Mouse (Mus musculus) midbrain, embryonic 14.5 days (tissue): Measurements from ENCODE around the gene Gm10300. TPM values are rescaled to one million over a fixed set of nuclear protein-coding genes. Genes with fewer than 3 reads are reported as not detected.

Source experiments
- ATAC-seq: fragments of 200-750 bp; cut with Nextera tagmentation; 2 replicates; pipeline ENCODE4 v1.8.0; 2017; ENCODE audit warnings: moderate number of reproducible peaks, moderate library complexity; ENCODE audit not compliant: low FRiP score, low TSS enrichment
- DNase-seq: peaks from one replicate; pipeline ENCODE4 v3.0.0-alpha.2; 2015
- H3K27ac ChIP-seq: fragments of 300-500 bp; sonication (generic); replicated peaks from 2 replicates; pipeline ENCODE4 v1.5.1; 2014; ENCODE audit warnings: mild to moderate bottlenecking, low read depth, low read length, moderate library complexity
- H3K27me3 ChIP-seq: fragments of 300-500 bp; sonication (generic); 2 replicates; pipeline ENCODE4 v1.6.1; 2014; ENCODE audit warnings: low read length, control low read depth, mixed read lengths; ENCODE audit not compliant: control insufficient read depth, insufficient read depth
- H3K36me3 ChIP-seq: fragments of 300-500 bp; sonication (generic); 2 replicates; pipeline ENCODE4 v1.6.1; 2014; ENCODE audit warnings: low read length, control low read depth; ENCODE audit not compliant: control insufficient read depth, insufficient read depth
- H3K4me1 ChIP-seq: fragments of 300-500 bp; sonication (generic); 2 replicates; pipeline ENCODE4 v1.6.1; 2014; ENCODE audit warnings: mild to moderate bottlenecking, antibody characterized with exemption, low read length, control low read depth; ENCODE audit not compliant: control insufficient read depth, insufficient read depth
- H3K4me2 ChIP-seq: fragments of 300-500 bp; sonication (generic); 2 replicates; pipeline ENCODE4 v1.6.1; 2014; ENCODE audit warnings: mild to moderate bottlenecking, low read length, moderate library complexity
- H3K4me3 ChIP-seq: fragments of 300-500 bp; sonication (generic); replicated peaks from 2 replicates; pipeline ENCODE4 v1.5.1; 2014; ENCODE audit warnings: low read depth, low read length
- H3K9ac ChIP-seq: fragments of 300-500 bp; sonication (generic); replicated peaks from 2 replicates; pipeline ENCODE4 v1.6.1; 2014; ENCODE audit warnings: mild to moderate bottlenecking, low read length, moderate library complexity
- H3K9me3 ChIP-seq: fragments of 300-500 bp; sonication (generic); 2 replicates; pipeline ENCODE4 v1.6.1; 2016; ENCODE audit warnings: low read length, control low read depth, mixed read lengths; ENCODE audit not compliant: control insufficient read depth
- WGBS: fragments of 180-500 bp; shearing (Covaris S2); extraction: QIAGEN DNeasy Blood & Tissue Kit; methylation state at CpG from one replicate; pipeline ENCODE4 v1.1.7; 2014; 5-methylcytosine and 5-hydroxymethylcytosine counted together
- polyA plus RNA-seq: library from polyadenylated mRNA; unstranded; fragments of >200 nt; fragmentation: Nextera tagmentation; extraction: Ambion mirVana; gene quantifications from 2 replicates; pipeline ENCODE4 v1.2.1, GENCODE M21; 2014

The Gm10300 gene
- polyA plus RNA-seq, 1 experiment from 2014 or later = not detected

DNA sequence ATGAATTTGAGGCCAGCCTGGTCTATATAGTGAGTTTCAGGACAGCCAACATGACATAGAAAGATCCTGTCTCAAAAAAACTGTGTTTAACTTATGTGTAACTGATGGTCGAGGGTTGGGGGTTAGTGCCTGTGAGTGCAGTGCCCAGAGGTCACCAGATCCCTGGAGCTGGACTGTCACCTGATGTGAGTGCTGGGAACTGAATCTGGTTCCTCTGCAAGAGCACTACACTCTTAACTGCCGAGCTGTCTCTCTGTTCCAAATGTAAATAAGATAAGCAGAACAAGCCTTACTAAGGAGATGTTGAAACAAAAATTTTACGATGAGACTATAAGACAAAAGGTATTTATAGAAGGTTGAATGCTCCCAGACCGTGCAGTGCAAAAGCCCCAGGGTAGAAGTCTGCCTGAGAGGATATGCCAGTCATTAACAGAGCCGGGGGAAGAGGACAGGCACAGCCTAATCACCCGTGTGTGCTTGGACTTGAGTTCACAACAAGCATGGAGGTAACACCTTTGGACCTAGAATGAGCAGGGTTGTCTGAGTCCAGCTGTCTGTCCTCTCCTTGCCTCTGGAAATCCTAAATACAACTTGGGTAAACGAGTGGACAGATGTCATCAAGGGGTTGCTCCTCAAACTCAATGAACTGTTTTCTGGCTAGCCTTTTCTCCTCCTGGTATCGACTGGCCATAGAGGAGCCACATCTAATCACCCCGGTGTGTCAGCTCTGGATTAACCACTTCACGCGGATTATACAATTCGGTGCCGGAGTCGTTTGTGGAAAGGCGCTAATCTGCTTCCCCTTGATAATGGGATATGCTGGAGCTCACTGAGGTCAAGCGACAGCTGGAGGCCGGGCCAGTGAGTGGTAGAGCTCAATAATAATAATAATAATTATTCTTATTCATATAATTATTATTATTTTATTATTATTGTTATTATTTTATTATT lies 11.3 kb upstream of the Gm10300 start:
- no peaks in the 10 kb centered on the region for H3K27me3 ChIP-seq
- no peak overlapping the region for H3K4me2 ChIP-seq
- no peak overlapping the region for H3K9ac ChIP-seq
- ATAC-seq (no peak), DNase-seq (no peak)
- no peaks in the 10 kb centered on the region for H3K36me3 ChIP-seq
- H3K27ac ChIP-seq = no peak overlapping the region
- H3K9me3 ChIP-seq = no peaks in the 10 kb centered on the region
- no peak overlapping the region for H3K4me3 ChIP-seq
- 60% methylated on average over 17 of the region's 17 CpGs for WGBS
- no peaks in the 10 kb centered on the region for H3K4me1 ChIP-seq

DNA sequence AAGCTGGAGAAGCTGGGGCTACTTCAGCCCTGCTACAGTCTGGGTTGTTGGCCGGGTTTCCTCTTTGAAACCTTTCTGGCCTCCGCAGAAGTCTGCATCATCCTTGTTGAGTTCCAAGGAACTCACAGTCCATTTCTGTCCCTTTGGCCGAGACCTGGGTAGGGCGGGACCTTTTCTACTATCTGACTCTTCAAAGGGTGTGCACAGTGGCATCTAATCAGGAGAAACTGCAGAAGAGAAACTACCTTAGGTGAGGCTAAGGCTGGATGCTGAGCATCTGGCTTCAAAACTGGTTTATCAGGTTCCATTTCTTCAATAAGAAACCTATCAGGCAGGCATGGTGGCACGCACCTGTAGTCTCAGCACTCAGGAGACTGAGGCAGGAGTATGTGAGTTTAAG lies 9.9 kb upstream of the Gm10300 start:
- WGBS = 96% methylated on average over 5 of the region's 5 CpGs
- H3K4me1 ChIP-seq = no peaks in the 10 kb centered on the region
- no peak for DNase-seq
- H3K36me3 ChIP-seq = no peaks in the 10 kb centered on the region
- H3K4me3 ChIP-seq = no peak overlapping the region
- no peak overlapping the region for H3K9ac ChIP-seq
- ATAC-seq = no peak
- no peak overlapping the region for H3K4me2 ChIP-seq
- H3K27ac ChIP-seq = no peak overlapping the region
- no peaks in the 10 kb centered on the region for H3K27me3 ChIP-seq
- H3K9me3 ChIP-seq = no peaks in the 10 kb centered on the region

DNA sequence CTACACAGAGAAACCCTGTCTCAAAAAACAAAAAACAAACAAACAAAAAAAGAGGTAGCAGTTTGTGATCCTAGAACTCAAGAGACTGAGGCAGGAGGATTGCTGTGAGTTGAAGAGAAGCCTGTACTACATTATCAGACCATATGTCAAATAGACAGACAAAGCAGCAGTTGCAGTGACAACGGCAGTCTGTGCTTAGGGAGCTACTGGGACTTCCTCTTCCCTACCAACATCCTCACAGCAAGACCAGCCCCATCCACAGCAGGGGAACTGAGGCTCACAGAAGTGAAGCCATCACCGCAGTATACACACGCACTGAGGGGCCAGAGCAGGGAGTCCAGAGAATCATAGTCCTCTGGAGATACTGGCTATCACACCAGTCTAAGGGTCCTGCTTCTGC lies 8.9 kb upstream of the Gm10300 start:
- ATAC-seq (no peak), DNase-seq (no peak)
- Histone ChIP-seq H3K4me1 (no peaks in the 10 kb centered on the region), H3K27me3 (no peaks in the 10 kb centered on the region), H3K4me3 (no peak overlapping the region), H3K9me3 (no peaks in the 10 kb centered on the region), H3K27ac (no peak overlapping the region), H3K4me2 (no peak overlapping the region), H3K9ac (no peak overlapping the region), H3K36me3 (no peaks in the 10 kb centered on the region)
- 81% methylated on average over 3 of the region's 3 CpGs for WGBS

DNA sequence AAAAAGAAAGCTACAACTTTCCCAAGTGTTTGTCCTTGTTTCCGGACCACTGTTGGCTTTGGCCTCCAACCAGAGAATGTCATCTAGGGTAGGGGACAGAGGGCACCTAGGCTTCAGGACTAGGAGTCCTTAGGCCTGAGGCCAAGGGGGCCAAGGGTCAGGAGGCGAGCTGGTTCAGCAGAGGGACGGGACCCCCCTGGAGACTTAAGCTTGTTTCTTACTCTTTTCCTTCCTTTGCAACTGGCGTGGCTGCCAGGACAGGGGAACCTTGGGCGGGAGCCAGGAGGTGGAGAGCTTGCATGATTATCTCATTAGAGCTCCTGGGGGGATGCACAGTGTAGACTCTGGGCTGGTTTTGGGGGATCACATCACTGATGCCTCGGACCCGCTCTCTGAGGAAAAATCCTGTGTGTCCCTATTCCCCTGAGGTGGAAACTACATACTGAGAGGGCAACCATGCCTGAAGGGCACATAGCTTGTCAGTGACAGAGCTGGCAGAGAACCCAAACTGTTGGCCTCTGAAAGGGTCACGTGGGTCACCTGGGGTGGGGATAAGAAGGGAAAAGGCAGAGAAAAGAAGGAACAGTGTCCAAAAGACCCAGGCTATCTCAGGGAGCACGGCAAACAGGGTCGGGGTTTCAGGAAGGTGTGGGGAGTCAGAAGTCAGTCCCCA lies 8.3 kb upstream of the Gm10300 start:
- no peak overlapping the region for H3K4me2 ChIP-seq
- H3K27me3 ChIP-seq = no peaks in the 10 kb centered on the region
- no peak overlapping the region for H3K27ac ChIP-seq
- H3K4me1 ChIP-seq = no peaks in the 10 kb centered on the region
- 53% methylated on average over 10 of the region's 10 CpGs for whole genome bisulfite sequencing
- no peaks in the 10 kb centered on the region for H3K36me3 ChIP-seq
- no peaks in the 10 kb centered on the region for H3K9me3 ChIP-seq
- DNase-seq = peak; percentile 38
- no peak overlapping the region for H3K9ac ChIP-seq
- no peak for ATAC-seq
- no peak overlapping the region for H3K4me3 ChIP-seq

DNA sequence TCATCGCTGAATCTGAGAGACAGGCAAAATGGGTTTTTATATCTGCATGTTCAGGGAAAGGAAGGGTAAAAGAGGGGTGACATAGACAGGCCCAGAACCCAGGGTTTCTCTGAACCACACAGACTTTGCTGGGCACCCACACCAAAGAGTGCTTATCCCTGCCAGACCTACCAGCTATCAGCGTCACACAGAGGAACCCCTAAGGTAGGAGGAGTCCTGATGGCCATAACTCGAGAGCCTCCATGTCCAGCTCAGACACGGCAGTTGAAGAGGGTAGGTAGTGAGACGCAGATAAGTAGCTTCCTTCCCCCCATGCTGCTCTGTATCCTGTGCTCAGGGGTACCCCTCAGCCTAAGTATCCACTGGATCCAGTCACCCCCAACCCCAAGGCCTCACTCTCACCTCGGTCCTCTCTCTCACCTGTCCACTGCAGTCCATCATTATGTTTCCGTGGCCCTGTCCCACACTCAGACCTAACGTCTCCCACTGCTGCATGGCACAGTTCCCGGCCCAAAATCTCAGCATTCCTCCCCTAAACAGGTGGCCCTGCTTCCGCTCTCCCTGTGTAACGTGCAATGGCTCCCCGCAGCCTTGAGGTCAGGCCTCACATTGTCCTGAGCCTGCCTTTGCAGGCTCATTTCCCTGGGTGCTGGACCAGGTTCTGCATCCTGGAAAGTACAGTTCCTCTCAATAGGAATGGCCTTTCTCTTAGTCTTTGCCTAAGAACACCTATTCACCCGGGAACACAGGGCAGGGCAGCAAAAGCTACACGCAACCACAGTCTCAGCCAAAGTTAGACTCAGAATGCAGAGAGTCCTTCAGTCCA lies 7.2 kb upstream of the Gm10300 start:
- H3K4me1 ChIP-seq = no peaks in the 10 kb centered on the region
- DNase-seq (no peak), ATAC-seq (no peak)
- H3K4me2 ChIP-seq = no peak overlapping the region
- no peak overlapping the region for H3K4me3 ChIP-seq
- WGBS = 87% methylated on average over 14 of the region's 14 CpGs
- H3K27ac ChIP-seq = no peak overlapping the region
- H3K9ac ChIP-seq = no peak overlapping the region
- no peaks in the 10 kb centered on the region for H3K36me3 ChIP-seq
- no peaks in the 10 kb centered on the region for H3K9me3 ChIP-seq
- H3K27me3 ChIP-seq = no peaks in the 10 kb centered on the region

DNA sequence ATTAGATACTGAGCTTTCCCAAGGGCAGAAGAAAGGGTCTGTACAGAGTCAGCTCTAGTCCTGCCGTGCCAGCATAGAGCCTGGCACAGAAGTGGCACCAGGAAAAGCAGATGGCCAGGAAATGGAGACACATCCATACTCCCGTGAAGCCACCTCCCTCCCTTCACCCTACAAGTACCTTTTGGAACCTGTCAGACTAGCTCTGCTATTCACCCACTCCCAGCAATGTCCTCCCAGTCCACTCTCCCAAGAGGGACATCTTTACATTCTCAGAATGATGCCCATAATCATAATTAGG lies 6.6 kb upstream of the Gm10300 start:
- H3K36me3 ChIP-seq = no peaks in the 10 kb centered on the region
- WGBS = 89% methylated on average over 2 of the region's 2 CpGs
- ATAC-seq (no peak), DNase-seq (no peak)
- no peaks in the 10 kb centered on the region for H3K9me3 ChIP-seq
- no peak overlapping the region for H3K9ac ChIP-seq
- H3K4me3 ChIP-seq = no peak overlapping the region
- no peak overlapping the region for H3K4me2 ChIP-seq
- H3K27ac ChIP-seq = no peak overlapping the region
- H3K4me1 ChIP-seq = no peaks in the 10 kb centered on the region
- H3K27me3 ChIP-seq = 0 out of 2 replicates have a peak, but pooled peaks cover 1% of the 10 kb centered on the region

DNA sequence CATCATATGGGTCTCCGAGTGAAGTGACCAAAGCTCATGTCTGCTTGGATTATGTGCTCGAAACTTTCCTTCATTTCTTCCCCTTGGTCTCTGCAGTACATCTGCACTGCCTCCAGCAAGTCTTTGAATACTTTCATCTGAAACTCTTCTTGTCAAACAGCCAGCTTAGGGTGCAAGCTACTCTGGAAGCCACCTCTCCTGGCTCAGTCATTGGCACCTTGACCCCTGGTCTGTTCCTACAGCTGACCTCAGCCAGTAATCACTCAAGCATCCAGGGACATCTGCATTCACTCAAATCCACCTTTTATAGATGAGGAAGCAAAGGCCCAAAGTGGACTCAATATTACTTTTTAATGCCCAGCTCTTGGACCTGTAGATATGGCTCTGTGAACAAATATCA lies 2.8 kb upstream of the Gm10300 start:
- Histone ChIP-seq H3K4me3 (no peak overlapping the region), H3K4me1 (peaks cover 9% of the 10 kb centered on the region), H3K4me2 (no peak overlapping the region), H3K27ac (no peak overlapping the region), H3K36me3 (no peaks in the 10 kb centered on the region), H3K9ac (no peak overlapping the region), H3K27me3 (peaks cover 11% of the 10 kb centered on the region; the same call in 1 of the 2 replicates), H3K9me3 (no peaks in the 10 kb centered on the region)
- DNase-seq = no peak
- ATAC-seq = no peak
- 89% methylated on average over 2 of the region's 2 CpGs for WGBS

DNA sequence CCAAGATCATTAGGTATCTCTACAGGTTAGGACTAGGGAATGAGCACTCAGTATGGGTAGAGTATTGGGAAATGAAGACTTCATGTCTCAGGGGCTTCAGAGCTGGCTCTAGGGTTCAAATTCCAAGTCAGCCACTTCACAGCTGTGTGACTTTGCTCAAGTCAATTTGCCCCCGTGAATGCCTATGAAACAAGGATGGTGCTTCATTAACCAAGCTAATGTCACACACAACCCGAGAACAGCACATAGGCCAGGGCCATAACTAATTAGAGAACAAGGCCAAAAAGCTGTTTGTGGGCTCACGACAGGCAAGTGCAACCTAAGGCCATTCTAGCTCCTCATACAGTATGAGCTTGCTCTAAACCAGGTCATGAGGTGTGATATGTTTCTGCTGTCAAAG lies 2.3 kb upstream of the Gm10300 start:
- Histone ChIP-seq H3K4me2 (no peak overlapping the region), H3K9me3 (no peaks in the 10 kb centered on the region), H3K9ac (no peak overlapping the region), H3K27ac (no peak overlapping the region), H3K27me3 (peaks cover 11% of the 10 kb centered on the region; the same call in 1 of the 2 replicates), H3K4me1 (peaks cover 9% of the 10 kb centered on the region), H3K4me3 (no peak overlapping the region), H3K36me3 (no peaks in the 10 kb centered on the region)
- ATAC-seq (no peak), DNase-seq (no peak)
- 76% methylated on average over 3 of the region's 3 CpGs for WGBS
